Mouse (Mus musculus) lung, postnatal 25 days (tissue): ENCODE measurements around the gene Dnah8.

Experiments used
- DNase-seq: peaks from one replicate; pipeline ENCODE4 v3.0.0; 2022; ENCODE audit warnings: low spot score

Dnah8 gene

GRCm38 (mm10) chr17:30750269-30750668 lies 126.1 kb downstream of the Dnah8 start:
- no peak for DNase-seq

GRCm38 (mm10) chr17:30752370-30752818 lies 128.2 kb downstream of the Dnah8 start:
- DNase-seq: peak; percentile 16

- no peak for DNase-seq
These were observed 129.0 kb downstream of the Dnah8 start for GRCm38 (mm10) chr17:30753201-30753600.

GRCm38 (mm10) chr17:30756771-30757170 lies 132.6 kb downstream of the Dnah8 start:
- DNase-seq: no peak

- DNase-seq: no peak
These were observed 136.2 kb downstream of the Dnah8 start for GRCm38 (mm10) chr17:30760307-30760706.

- DNase-seq: no peak
These were observed 140.1 kb downstream of the Dnah8 start for GRCm38 (mm10) chr17:30764276-30764675.

GRCm38 (mm10) chr17:30774416-30774815 lies 150.3 kb downstream of the Dnah8 start:
- DNase-seq: no peak

- DNase-seq: no peak
These were observed 150.9 kb downstream of the Dnah8 start for GRCm38 (mm10) chr17:30775096-30775495.

GRCm38 (mm10) chr17:30781046-30781445 lies 156.9 kb downstream of the Dnah8 start:
- DNase-seq: no peak

- DNase-seq: no peak
These were observed 158.1 kb downstream of the Dnah8 start for GRCm38 (mm10) chr17:30782286-30782685.

- DNase-seq: no peak
These were observed 164.2 kb downstream of the Dnah8 start for GRCm38 (mm10) chr17:30788361-30788760.

- DNase-seq: no peak
These were observed 166.7 kb downstream of the Dnah8 start for GRCm38 (mm10) chr17:30790816-30791215.

GRCm38 (mm10) chr17:30792396-30792795 lies 168.2 kb downstream of the Dnah8 start:
- DNase-seq: no peak

GRCm38 (mm10) chr17:30796616-30797015 lies 172.5 kb downstream of the Dnah8 start:
- DNase-seq: no peak

- no peak for DNase-seq
These were observed 176.3 kb downstream of the Dnah8 start for GRCm38 (mm10) chr17:30800261-30800985.

GRCm38 (mm10) chr17:30803668-30804067 lies 179.5 kb downstream of the Dnah8 start:
- DNase-seq: no peak

- DNase-seq: no peak
These were observed 180.8 kb downstream of the Dnah8 start for GRCm38 (mm10) chr17:30804955-30805354.

- no peak for DNase-seq
These were observed 181.4 kb downstream of the Dnah8 start for GRCm38 (mm10) chr17:30805511-30806059.

GRCm38 (mm10) chr17:30808866-30809660 lies 184.9 kb downstream of the Dnah8 start:
- DNase-seq: no peak

GRCm38 (mm10) chr17:30809926-30810660 lies 185.9 kb downstream of the Dnah8 start:
- no peak for DNase-seq

GRCm38 (mm10) chr17:30818543-30818942 lies 194.4 kb downstream of the Dnah8 start:
- no peak for DNase-seq

- peak; percentile 16 for DNase-seq
These were observed 195.0 kb downstream of the Dnah8 start for GRCm38 (mm10) chr17:30819134-30819533.
